Mouse (Mus musculus) neural tube, postnatal 0 days (tissue): Measurements from ENCODE around the gene Olfr155. TPM values are rescaled to one million over a fixed set of nuclear protein-coding genes. Genes with fewer than 3 reads are reported as not detected.

Source experiments
- polyA plus RNA-seq: library from polyadenylated mRNA; unstranded; fragments of >200 nt; fragmentation: Nextera tagmentation; extraction: Ambion mirVana; gene quantifications from 2 replicates; pipeline ENCODE4 v1.2.1, GENCODE M21; 2015

Gene Olfr155
- not detected in 2 replicates for polyA plus RNA-seq

DNA sequence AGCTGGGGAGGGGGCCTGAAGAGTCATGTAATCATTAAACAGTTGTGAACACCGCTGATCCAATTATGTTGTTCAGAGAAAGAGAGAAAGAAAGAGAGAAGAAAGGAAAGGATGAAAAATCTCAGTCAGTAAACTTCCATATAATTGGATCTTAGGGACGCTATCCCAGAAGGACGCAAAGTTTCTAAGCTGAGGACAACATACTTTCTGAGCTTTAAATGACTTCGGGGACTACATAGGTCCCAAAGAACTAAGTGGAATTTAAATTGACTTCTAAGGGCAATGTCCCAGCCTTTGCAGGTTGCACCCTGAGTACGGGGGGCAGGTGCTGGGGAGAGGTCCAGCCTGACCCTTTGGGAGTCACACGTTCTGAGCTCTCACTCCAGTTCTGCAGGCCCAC, at the start of gene Olfr155:
Gene Olfr155 (plus strand): TSS at position 301 of the 400 bp plus-strand sequence.

GRCm38 (mm10) chr4:43823845-43824337, 27.5 kb upstream of the Olfr155 start, which contains the start of gene Olfr156:
Olfr156 (minus strand) TSS chr4:43823895.

DNA sequence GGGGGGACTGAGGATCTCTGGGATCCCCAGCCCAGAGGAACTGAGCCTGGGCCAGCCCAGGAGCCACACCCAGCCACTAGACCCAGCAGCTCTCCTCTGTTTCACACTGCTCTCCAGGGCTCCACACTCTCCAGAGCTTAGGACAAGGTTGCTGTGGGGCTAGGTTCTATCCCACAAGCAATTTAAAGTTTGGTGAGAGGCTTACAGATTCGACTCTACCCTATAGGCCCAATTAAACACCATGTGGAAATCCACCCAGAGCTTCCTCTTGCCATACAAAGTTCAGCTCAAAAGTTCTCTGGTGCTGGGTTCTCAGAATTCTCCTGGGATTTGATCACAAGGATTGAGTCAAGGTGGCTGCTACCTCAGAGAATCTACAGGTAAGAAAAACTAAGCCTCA, 11.3 kb upstream of the Olfr155 start, which contains the start of gene Olfr157:
Gene Olfr157 (minus strand): TSS at position 101 of the 400 bp plus-strand sequence.

DNA sequence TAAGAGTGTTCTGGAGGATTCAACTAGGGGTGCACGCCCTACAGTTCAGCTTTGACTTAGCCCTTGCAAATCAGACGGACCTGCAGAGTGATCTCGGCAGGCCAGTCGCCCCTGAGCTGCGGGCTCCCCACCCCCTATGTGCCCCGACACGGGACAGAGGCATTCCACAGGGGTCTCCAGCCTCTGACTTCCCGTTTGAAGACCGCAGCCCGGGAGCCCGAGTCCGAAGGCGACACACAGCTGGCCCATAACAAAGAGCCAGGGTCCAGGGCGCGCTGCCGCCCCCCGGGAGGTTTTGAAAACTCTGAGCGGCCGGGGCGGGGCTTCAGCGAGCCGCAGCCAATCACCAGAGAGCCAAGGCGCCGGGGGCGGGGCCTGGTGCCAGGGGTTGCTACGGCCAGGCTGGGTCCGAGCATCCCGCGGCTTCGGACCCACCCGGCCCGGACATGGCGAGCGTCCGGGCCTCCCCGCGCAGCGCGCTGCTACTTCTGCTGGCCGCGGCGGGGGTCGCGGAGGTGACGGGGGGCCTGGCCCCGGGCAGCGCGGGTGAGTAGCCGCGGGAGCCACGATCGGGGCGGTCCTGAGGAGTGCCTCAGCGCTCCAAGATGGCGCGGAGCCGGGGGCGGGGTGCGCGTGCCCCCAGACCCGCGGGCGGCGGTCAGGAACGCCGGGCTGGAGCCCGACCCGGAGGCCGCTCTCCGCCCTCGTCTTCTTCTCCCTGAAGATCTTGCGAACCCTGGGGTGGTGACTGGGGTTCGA, 24.0 kb downstream of the Olfr155 start, which contains the start of gene Reck:
Gene Reck (plus strand): TSS at position 371 of the 759 bp plus-strand sequence.

Other genes starting within 250 kb of the Olfr155 start
- 10.6 and 12.2 TPM in 2 replicates for gene Npr2, start 219.6 kb upstream of the Olfr155 start, polyA plus RNA-seq
- 5.6 and 5.7 TPM in 2 replicates for gene Spag8, start 198.0 kb upstream of the Olfr155 start, polyA plus RNA-seq
- gene Hint2, start 195.1 kb upstream of the Olfr155 start, polyA plus RNA-seq, result 88.3 and 108 TPM in 2 replicates
- 10.1 and 10.2 TPM in 2 replicates for gene Tmem8b, start 182.6 kb upstream of the Olfr155 start, polyA plus RNA-seq
- gene Fam221b, start 182.4 kb upstream of the Olfr155 start, polyA plus RNA-seq, result 1.6 and 2.0 TPM in 2 replicates
- gene Olfr70, start 150.8 kb upstream of the Olfr155 start, polyA plus RNA-seq, result not detected in 2 replicates
- not detected in 2 replicates for gene Olfr71, start 141.3 kb upstream of the Olfr155 start, polyA plus RNA-seq
- gene Hrct1, start 124.4 kb upstream of the Olfr155 start, polyA plus RNA-seq, result 1.1 and 1.3 TPM in 2 replicates
- gene Spaar, start 121.5 kb upstream of the Olfr155 start, polyA plus RNA-seq, result 0.14 and 0.17 TPM in 2 replicates
- gene Olfr159, start 80.6 kb upstream of the Olfr155 start, polyA plus RNA-seq, result not detected in 2 replicates
- not detected in 2 replicates for gene Olfr156, start 27.7 kb upstream of the Olfr155 start, polyA plus RNA-seq
- gene Olfr157, start 11.4 kb upstream of the Olfr155 start, polyA plus RNA-seq, result not detected in 2 replicates
- 5.6 and 5.7 TPM in 2 replicates for gene Reck, start 24.0 kb downstream of the Olfr155 start, polyA plus RNA-seq
- gene Glipr2, start 105.8 kb downstream of the Olfr155 start, polyA plus RNA-seq, result 27.7 and 29.2 TPM in 2 replicates
- not detected in 2 replicates for gene Ccin, start 131.9 kb downstream of the Olfr155 start, polyA plus RNA-seq
- gene Clta, start 152.9 kb downstream of the Olfr155 start, polyA plus RNA-seq, result 395 and 409 TPM in 2 replicates
- gene Gne, start 232.6 kb downstream of the Olfr155 start, polyA plus RNA-seq, result 25.2 and 28.5 TPM in 2 replicates